Mouse (Mus musculus): ENCODE measurements around the gene Srgap3.

- TF ChIP-seq CTCF (IDR thresholded peaks at IDR 0.05), result no peak
- no peak for TF ChIP-seq EP300 (IDR thresholded peaks at IDR 0.05)
These were observed 26.0 kb upstream of the Srgap3 start for GRCm38 (mm10) chr6:112972858-112973631.

Measured in lung, postnatal 0 days (tissue).